Mouse (Mus musculus) liver, embryonic 13.5 days (tissue): Measurements from ENCODE around the gene Txlnb. TPM values are rescaled to one million over a fixed set of nuclear protein-coding genes. Genes with fewer than 3 reads are reported as not detected.

ENCODE experiments used
- ATAC-seq: fragments of 200-750 bp; cut with Nextera tagmentation; 2 replicates; pipeline ENCODE4 v1.8.0; 2017; ENCODE audit warnings: low read depth, mild to moderate bottlenecking, moderate number of reproducible peaks, moderate library complexity
- DNase-seq: peaks from one replicate; pipeline ENCODE4 v3.0.0; 2022
- H3K27ac ChIP-seq: fragments of 300-500 bp; sonication (generic); 2 replicates; pipeline ENCODE4 v1.5.1; 2015; ENCODE audit warnings: moderate library complexity, mild to moderate bottlenecking, inconsistent platforms
- H3K27me3 ChIP-seq: fragments of 300-500 bp; sonication (generic); 2 replicates; pipeline ENCODE4 v1.6.1; 2015; ENCODE audit warnings: mild to moderate bottlenecking, inconsistent platforms
- H3K36me3 ChIP-seq: fragments of 300-500 bp; sonication (generic); 2 replicates; pipeline ENCODE4 v1.6.1; 2015; ENCODE audit warnings: mild to moderate bottlenecking, inconsistent platforms
- H3K4me1 ChIP-seq: fragments of 300-500 bp; sonication (generic); replicated peaks from 2 replicates; pipeline ENCODE4 v1.6.1; 2015; ENCODE audit warnings: inconsistent platforms
- H3K4me2 ChIP-seq: fragments of 300-500 bp; sonication (generic); 2 replicates; pipeline ENCODE4 v1.6.1; 2015; ENCODE audit warnings: inconsistent platforms, mild to moderate bottlenecking, moderate library complexity
- H3K4me3 ChIP-seq: fragments of 300-500 bp; sonication (generic); replicated peaks from 2 replicates; pipeline ENCODE4 v1.5.1; 2015; ENCODE audit warnings: mild to moderate bottlenecking, inconsistent platforms
- H3K9ac ChIP-seq: fragments of 300-500 bp; sonication (generic); 2 replicates; pipeline ENCODE4 v1.6.1; 2015; ENCODE audit warnings: mild to moderate bottlenecking, inconsistent platforms
- H3K9me3 ChIP-seq: fragments of 300-500 bp; sonication (generic); replicated peaks from 2 replicates; pipeline ENCODE4 v1.6.1; 2016; ENCODE audit warnings: inconsistent platforms
- WGBS: fragments of 180-500 bp; shearing (Covaris S2); methylation state at CpG from one replicate; pipeline ENCODE4 v1.1.7; 2015; ENCODE audit not compliant: insufficient replicate concordance; 5-methylcytosine and 5-hydroxymethylcytosine counted together
- polyA plus RNA-seq: library from polyadenylated mRNA; unstranded; fragments of >200 nt; fragmentation: Nextera tagmentation; extraction: Ambion mirVana; gene quantifications from 2 replicates; pipeline ENCODE4 v1.2.1, GENCODE M21; 2015

The Txlnb gene
- polyA plus RNA-seq, 1 experiment from 2014 or later = 0.16 TPM

- ATAC-seq (no peak), DNase-seq (no peak)
- Histone ChIP-seq H3K4me2 (no peak overlapping the region), H3K9me3 (no peaks in the 10 kb centered on the region), H3K4me1 (no peaks in the 10 kb centered on the region), H3K9ac (no peak overlapping the region), H3K27me3 (no peaks in the 10 kb centered on the region), H3K4me3 (no peak overlapping the region), H3K27ac (no peak overlapping the region), H3K36me3 (no peaks in the 10 kb centered on the region)
- WGBS = 54% methylated on average over 8 of the region's 8 CpGs
These were observed 82.2 kb downstream of the Txlnb start for GRCm38 (mm10) chr10:17878002-17878919.

GRCm38 (mm10) chr10:17880038-17880437, 84.0 kb downstream of the Txlnb start:
- ATAC-seq (no peak), DNase-seq (no peak)
- Histone ChIP-seq H3K27me3 (no peaks in the 10 kb centered on the region), H3K9ac (no peak overlapping the region), H3K4me1 (no peaks in the 10 kb centered on the region), H3K36me3 (no peaks in the 10 kb centered on the region), H3K4me2 (no peak overlapping the region), H3K9me3 (no peaks in the 10 kb centered on the region), H3K27ac (no peak overlapping the region), H3K4me3 (no peak overlapping the region)
- 74% methylated on average over 3 of the region's 3 CpGs for WGBS

- no peak for ATAC-seq
- Histone ChIP-seq H3K36me3 (no peaks in the 10 kb centered on the region), H3K27me3 (no peaks in the 10 kb centered on the region)
These were observed 84.7 kb downstream of the Txlnb start for GRCm38 (mm10) chr10:17880724-17881123.

More at GRCm38 (mm10) chr10:17880724-17881123, 84.7 kb downstream of the Txlnb start:
- 56% methylated on average over 2 of the region's 2 CpGs for WGBS
- Histone ChIP-seq H3K9ac (no peak overlapping the region), H3K4me2 (no peak overlapping the region), H3K9me3 (no peaks in the 10 kb centered on the region), H3K27ac (no peak overlapping the region), H3K4me3 (no peak overlapping the region), H3K4me1 (no peaks in the 10 kb centered on the region)
- DNase-seq = no peak

Other genes with a start within 250 kb of the Txlnb start
- gene Cited2, start 73.0 kb upstream of the Txlnb start, polyA plus RNA-seq = 16.9 and 22.2 TPM in 2 replicates
- gene Heca, start 151.8 kb downstream of the Txlnb start, polyA plus RNA-seq = 2.3 and 2.4 TPM in 2 replicates
- 73.0 and 85.8 TPM in 2 replicates for gene Abracl, start 227.1 kb downstream of the Txlnb start, polyA plus RNA-seq